Mouse (Mus musculus): ENCODE results near the gene Gm20388. TPM values are rescaled to one million over a fixed set of nuclear protein-coding genes. Genes with fewer than 3 reads are reported as not detected.

Gm20388 gene
- total RNA-seq, 1 experiment from 2014 or later = 10.0 TPM

- ATAC-seq (replicated peaks; ENCODE audit: insufficient number of reproducible peaks, low FRiP score, low TSS enrichment, poor library complexity, severe bottlenecking) = no peak
These were observed 146.4 kb downstream of the Gm20388 start for GRCm38 (mm10) chr8:120057078-120057477.

GRCm38 (mm10) chr8:120062742-120063141 is 152.1 kb downstream of the Gm20388 start:
- ATAC-seq (replicated peaks; ENCODE audit: insufficient number of reproducible peaks, low FRiP score, low TSS enrichment, poor library complexity, severe bottlenecking) = no peak

GRCm38 (mm10) chr8:120063326-120063725 is 152.7 kb downstream of the Gm20388 start:
- no peak for ATAC-seq (replicated peaks; ENCODE audit: insufficient number of reproducible peaks, low FRiP score, low TSS enrichment, poor library complexity, severe bottlenecking)

- ATAC-seq (replicated peaks; ENCODE audit: insufficient number of reproducible peaks, low FRiP score, low TSS enrichment, poor library complexity, severe bottlenecking) = no peak
These were observed 155.0 kb downstream of the Gm20388 start for GRCm38 (mm10) chr8:120065611-120066010.

- ATAC-seq (replicated peaks; ENCODE audit: insufficient number of reproducible peaks, low FRiP score, low TSS enrichment, poor library complexity, severe bottlenecking) = no peak
These were observed 155.6 kb downstream of the Gm20388 start for GRCm38 (mm10) chr8:120066226-120066625.

- ATAC-seq (replicated peaks; ENCODE audit: insufficient number of reproducible peaks, low FRiP score, low TSS enrichment, poor library complexity, severe bottlenecking) = no peak
These were observed 157.5 kb downstream of the Gm20388 start for GRCm38 (mm10) chr8:120067936-120068668.

GRCm38 (mm10) chr8:120071684-120072083 is 161.0 kb downstream of the Gm20388 start:
- peak; percentile 82 for ATAC-seq (replicated peaks; ENCODE audit: insufficient number of reproducible peaks, low FRiP score, low TSS enrichment, poor library complexity, severe bottlenecking)

GRCm38 (mm10) chr8:120072259-120072658 is 161.6 kb downstream of the Gm20388 start:
- ATAC-seq (replicated peaks; ENCODE audit: insufficient number of reproducible peaks, low FRiP score, low TSS enrichment, poor library complexity, severe bottlenecking) = no peak

- ATAC-seq (replicated peaks; ENCODE audit: insufficient number of reproducible peaks, low FRiP score, low TSS enrichment, poor library complexity, severe bottlenecking) = no peak
These were observed 162.2 kb downstream of the Gm20388 start for GRCm38 (mm10) chr8:120072827-120073226.

GRCm38 (mm10) chr8:120074516-120074915 is 163.9 kb downstream of the Gm20388 start:
- ATAC-seq (replicated peaks; ENCODE audit: insufficient number of reproducible peaks, low FRiP score, low TSS enrichment, poor library complexity, severe bottlenecking) = no peak

GRCm38 (mm10) chr8:120075347-120075746 is 164.7 kb downstream of the Gm20388 start:
- no peak for ATAC-seq (replicated peaks; ENCODE audit: insufficient number of reproducible peaks, low FRiP score, low TSS enrichment, poor library complexity, severe bottlenecking)

GRCm38 (mm10) chr8:120078080-120078479 is 167.4 kb downstream of the Gm20388 start:
- ATAC-seq (replicated peaks; ENCODE audit: insufficient number of reproducible peaks, low FRiP score, low TSS enrichment, poor library complexity, severe bottlenecking) = peak; percentile 66

- no peak for ATAC-seq (replicated peaks; ENCODE audit: insufficient number of reproducible peaks, low FRiP score, low TSS enrichment, poor library complexity, severe bottlenecking)
These were observed 168.7 kb downstream of the Gm20388 start for GRCm38 (mm10) chr8:120079361-120079760.

GRCm38 (mm10) chr8:120083261-120083660 is 172.6 kb downstream of the Gm20388 start:
- no peak for ATAC-seq (replicated peaks; ENCODE audit: insufficient number of reproducible peaks, low FRiP score, low TSS enrichment, poor library complexity, severe bottlenecking)

- no peak for ATAC-seq (replicated peaks; ENCODE audit: insufficient number of reproducible peaks, low FRiP score, low TSS enrichment, poor library complexity, severe bottlenecking)
These were observed 174.1 kb downstream of the Gm20388 start for GRCm38 (mm10) chr8:120084783-120085182.

GRCm38 (mm10) chr8:120089511-120089910 is 178.9 kb downstream of the Gm20388 start:
- ATAC-seq (replicated peaks; ENCODE audit: insufficient number of reproducible peaks, low FRiP score, low TSS enrichment, poor library complexity, severe bottlenecking) = no peak

GRCm38 (mm10) chr8:120091032-120091431 is 180.4 kb downstream of the Gm20388 start:
- ATAC-seq (replicated peaks; ENCODE audit: insufficient number of reproducible peaks, low FRiP score, low TSS enrichment, poor library complexity, severe bottlenecking) = no peak

- ATAC-seq (replicated peaks; ENCODE audit: insufficient number of reproducible peaks, low FRiP score, low TSS enrichment, poor library complexity, severe bottlenecking) = no peak
These were observed 182.5 kb downstream of the Gm20388 start for GRCm38 (mm10) chr8:120093103-120093502.

GRCm38 (mm10) chr8:120094801-120095200 is 184.2 kb downstream of the Gm20388 start:
- ATAC-seq (replicated peaks; ENCODE audit: insufficient number of reproducible peaks, low FRiP score, low TSS enrichment, poor library complexity, severe bottlenecking) = no peak

GRCm38 (mm10) chr8:120096486-120096885 is 185.8 kb downstream of the Gm20388 start:
- no peak for ATAC-seq (replicated peaks; ENCODE audit: insufficient number of reproducible peaks, low FRiP score, low TSS enrichment, poor library complexity, severe bottlenecking)

All from monocyte, adult 5-6 weeks (primary cell).